Mouse (Mus musculus) G1E (cell line): Measurements from ENCODE around the gene Bms1.

Experiments
- CTCF ChIP-seq: IDR thresholded peaks from 2 replicates; pipeline ENCODE4 v1.5.1; 2012; ENCODE audit warnings: low read depth, low read length, inconsistent platforms, mixed read lengths
- GATA1 ChIP-seq: IDR thresholded peaks from 2 replicates; pipeline ENCODE4 v1.6.1; 2012; ENCODE audit warnings: borderline replicate concordance, low read length, inconsistent platforms, mixed read lengths
- GATA2 ChIP-seq: IDR thresholded peaks from 2 replicates; pipeline ENCODE4 v1.6.1; 2012; ENCODE audit warnings: low read depth, low read length, inconsistent platforms, borderline replicate concordance
- TAL1 ChIP-seq: conservative IDR thresholded peaks from 2 replicates; pipeline ENCODE4 v1.6.1; 2012; ENCODE audit warnings: low read depth, low read length, inconsistent platforms, mixed read lengths

GRCm38 (mm10) chr6:118377611-118378010 lies 41.7 kb downstream of the Bms1 start:
- TF ChIP-seq TAL1 (no peak), CTCF (no peak), GATA1 (no peak), GATA2 (no peak)
